In the genomic region with DNA sequence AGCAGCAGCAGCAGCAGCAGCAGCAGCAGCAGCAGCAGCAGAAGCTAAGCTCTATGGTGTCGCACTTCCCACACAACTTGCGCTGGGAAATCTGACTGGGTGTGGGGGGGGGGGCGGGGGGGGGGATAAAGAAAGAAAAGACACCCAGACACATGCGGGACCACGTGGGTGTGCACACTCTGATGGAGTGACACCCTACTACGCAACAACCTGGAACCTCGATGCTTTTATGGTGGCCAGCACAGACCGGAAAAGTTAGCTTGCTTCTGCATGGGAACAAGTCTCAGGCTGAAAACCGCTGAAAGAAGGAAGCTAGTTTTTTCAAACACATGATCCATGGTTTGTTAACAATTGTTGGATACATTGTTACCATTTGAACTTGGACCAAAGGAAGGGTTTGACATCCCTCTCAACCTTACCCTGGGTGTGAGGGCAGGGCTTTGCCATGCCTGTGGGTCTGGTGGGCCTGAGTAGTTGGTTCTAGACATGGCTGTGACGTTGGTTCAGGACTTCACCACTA, we compare ENCODE assay signal across 11 mouse cellular contexts. TPM values are rescaled to one million over a fixed set of nuclear protein-coding genes. Genes with fewer than 3 reads are reported as not detected.
DNase-seq lines count a peak whose midpoint lies in the region; ATAC-seq and TF ChIP-seq lines count a peak whose summit lies in the region.
"Had no signal": no experiment of that assay in that cellular context is flagged by ENCODE, and none has a peak within 500 bp of the region (broad histone marks: within the 10 kb centered on the region; RNA-seq: fewer than 3 reads in every experiment).

No protein-coding gene starts in this region.

- TF ChIP-seq CTCF in left cerebral cortex, adult 2 months (IDR thresholded peaks at IDR 0.05), result no peak

- no peaks in the 10 kb centered on the region for H3K36me3 ChIP-seq in embryonic facial prominence, embryonic 13.5 days
- H3K36me3 ChIP-seq in forebrain, embryonic 10.5 days (replicated peaks), result no peaks in the 10 kb centered on the region
- H3K36me3 ChIP-seq: liver, embryonic 15.5 days had no signal

- intact Hi-C loops in heart, postnatal 10 days (cut with DNase I), result no loop called here
- intact Hi-C loops in left cerebral cortex, adult 2 months (cut with DNase I), result no loop called here
- intact Hi-C loops in left cerebral cortex, postnatal 4 days (cut with DNase I), result no loop called here

- DNase-seq in heart, adult 11 months, result peak; percentile 90
- DNase-seq in heart, postnatal 10 days, result no peak
- DNase-seq in left cerebral cortex, adult 2 months (ENCODE audit: extremely low spot score in 1 of 2, low spot score in 2 of 2), result peak; percentile 28 to 53
- no peak for DNase-seq in left cerebral cortex, postnatal 4 days
- DNase-seq in adrenal gland, postnatal 4 days (ENCODE audit: low spot score in 2 of 2), result no peak
- DNase-seq in forebrain, embryonic 10.5 days (ENCODE audit: extremely low spot score, low spot score), result no peak
- DNase-seq: cerebellum, adult 11-12 months had no signal

- H3K9ac ChIP-seq in embryonic facial prominence, embryonic 13.5 days, result no peak overlapping the region; the same call in 1 of the 2 replicates
- H3K9ac ChIP-seq: forebrain, embryonic 13.5 days; liver, embryonic 15.5 days had no signal

- 52% methylated on average over 10 of the region's 10 CpGs for WGBS in embryonic facial prominence, embryonic 13.5 days
- 80% methylated on average over 8 of the region's 10 CpGs for WGBS in forebrain, embryonic 10.5 days

- H3K27me3 ChIP-seq in embryonic facial prominence, embryonic 13.5 days, result no peaks in the 10 kb centered on the region
- no peaks in the 10 kb centered on the region; the same call in 1 of the 2 replicates for H3K27me3 ChIP-seq in forebrain, embryonic 10.5 days (ENCODE audit: poor library complexity, severe bottlenecking)
- H3K27me3 ChIP-seq: liver, embryonic 15.5 days had no signal

- no peak for ATAC-seq in embryonic facial prominence, embryonic 13.5 days (ENCODE audit: insufficient number of reproducible peaks, insufficient read depth, low FRiP score, low TSS enrichment, low read depth)
- 0 out of 2 replicates have a peak, but pooled peaks have one; percentile 44 for ATAC-seq in monocyte, adult 5-6 weeks (replicated peaks; ENCODE audit: insufficient number of reproducible peaks, low FRiP score, low TSS enrichment, poor library complexity, severe bottlenecking)
- ATAC-seq: forebrain, embryonic 13.5 days had no signal

- H3K27ac ChIP-seq in left cerebral cortex, adult 2 months, result no peak overlapping the region
- no peak overlapping the region for H3K27ac ChIP-seq in embryonic facial prominence, embryonic 13.5 days
- H3K27ac ChIP-seq in forebrain, embryonic 10.5 days, result no peak overlapping the region
- H3K27ac ChIP-seq: forebrain, embryonic 13.5 days; liver, embryonic 15.5 days had no signal

- H3K4me2 ChIP-seq in embryonic facial prominence, embryonic 13.5 days, result peak overlapping the region; percentile 45
- H3K4me2 ChIP-seq: forebrain, embryonic 13.5 days had no signal

- peaks cover 9% of the 10 kb centered on the region; the same call in 1 of the 2 replicates for H3K4me1 ChIP-seq in embryonic facial prominence, embryonic 13.5 days
- H3K4me1 ChIP-seq in forebrain, embryonic 10.5 days, result peaks cover 18% of the 10 kb centered on the region

- no peak overlapping the region for H3K4me3 ChIP-seq in left cerebral cortex, adult 2 months
- H3K4me3 ChIP-seq in embryonic facial prominence, embryonic 13.5 days, result no peak overlapping the region
- H3K4me3 ChIP-seq in forebrain, embryonic 10.5 days, result no peak overlapping the region
- H3K4me3 ChIP-seq: forebrain, embryonic 13.5 days; liver, embryonic 15.5 days had no signal

- H3K9me3 ChIP-seq in embryonic facial prominence, embryonic 13.5 days, result no peaks in the 10 kb centered on the region
- H3K9me3 ChIP-seq in forebrain, embryonic 10.5 days, result no peaks in the 10 kb centered on the region
- H3K9me3 ChIP-seq: forebrain, embryonic 13.5 days; liver, embryonic 15.5 days had no signal

RNA-seq across cellular contexts. Expression of a gene that starts 17.4 kb away (rescaled TPM):
- total RNA-seq in heart, postnatal 10 days (2021), result 10 to 100 TPM; 55.7 to 61.6 TPM
- total RNA-seq in left cerebral cortex, adult 2 months (2021), result 100 to 1,000 TPM; 116 to 120 TPM
- 100 to 1,000 TPM; 145 to 163 TPM for total RNA-seq in left cerebral cortex, postnatal 4 days (2021)
- polyA plus RNA-seq in embryonic facial prominence, embryonic 13.5 days (2015; fragmentation: Nextera tagmentation; extraction: Ambion mirVana), result 161 and 169 TPM in 2 replicates
- 73.2 to 128 TPM (median 73.7 TPM) in 3 replicates for total RNA-seq in monocyte, adult 5-6 weeks (2017)
- total RNA-seq in adrenal gland, postnatal 4 days (2021), result 100 to 1,000 TPM; 103 to 113 TPM
- 243 and 253 TPM in 2 replicates for polyA plus RNA-seq in forebrain, embryonic 10.5 days (2016; fragmentation: Nextera tagmentation; extraction: Ambion mirVana)

Comparison
In these comparisons a context has a peak if more than half of its experiments do, and no peak if none do; other contexts are left out.
1. DNase-seq: peak in heart, adult 11 months (single experiment) and left cerebral cortex, adult 2 months (2 of 2); none in heart, postnatal 10 days (0 of 2), left cerebral cortex, postnatal 4 days (single experiment), adrenal gland, postnatal 4 days (0 of 2) and forebrain, embryonic 10.5 days (single experiment).